Mouse (Mus musculus) hindbrain, embryonic 12.5 days (tissue): ENCODE results near the gene Ipmk. TPM values are rescaled to one million over a fixed set of nuclear protein-coding genes. Genes with fewer than 3 reads are reported as not detected.

Experiments
- ATAC-seq: fragments of 200-750 bp; cut with Nextera tagmentation; 2 replicates; pipeline ENCODE4 v1.8.0; 2017; ENCODE audit warnings: moderate TSS enrichment; ENCODE audit not compliant: low FRiP score
- H3K27ac ChIP-seq: fragments of 300-500 bp; sonication (generic); 2 replicates; pipeline ENCODE4 v1.5.1; 2016; ENCODE audit warnings: mild to moderate bottlenecking
- H3K27me3 ChIP-seq: fragments of 300-500 bp; sonication (generic); 2 replicates; pipeline ENCODE4 v1.6.1; 2016; ENCODE audit warnings: mild to moderate bottlenecking
- H3K36me3 ChIP-seq: fragments of 300-500 bp; sonication (generic); 2 replicates; pipeline ENCODE4 v1.6.1; 2016; ENCODE audit warnings: mild to moderate bottlenecking
- H3K4me1 ChIP-seq: fragments of 300-500 bp; sonication (generic); 2 replicates; pipeline ENCODE4 v1.6.1; 2016
- H3K4me2 ChIP-seq: fragments of 300-500 bp; sonication (generic); replicated peaks from 2 replicates; pipeline ENCODE4 v1.6.1; 2016; ENCODE audit warnings: mild to moderate bottlenecking
- H3K4me3 ChIP-seq: fragments of 300-500 bp; sonication (generic); 2 replicates; pipeline ENCODE4 v1.5.1; 2016; ENCODE audit warnings: mild to moderate bottlenecking
- H3K9ac ChIP-seq: fragments of 300-500 bp; sonication (generic); 2 replicates; pipeline ENCODE4 v1.6.1; 2016; ENCODE audit warnings: mild to moderate bottlenecking, moderate library complexity
- H3K9me3 ChIP-seq: fragments of 300-500 bp; sonication (generic); replicated peaks from 2 replicates; pipeline ENCODE4 v1.6.1; 2016; ENCODE audit warnings: mild to moderate bottlenecking
- WGBS: fragments of 180-500 bp; shearing (Covaris S2); methylation state at CpG from one replicate; pipeline ENCODE4 v1.1.7; 2016; 5-methylcytosine and 5-hydroxymethylcytosine counted together
- polyA plus RNA-seq: library from polyadenylated mRNA; unstranded; fragments of >200 nt; fragmentation: Nextera tagmentation; extraction: Ambion mirVana; gene quantifications from 2 replicates; pipeline ENCODE4 v1.2.1, GENCODE M21; 2016

Ipmk gene
- polyA plus RNA-seq = 23.4 and 24.8 TPM in 2 replicates

DNA sequence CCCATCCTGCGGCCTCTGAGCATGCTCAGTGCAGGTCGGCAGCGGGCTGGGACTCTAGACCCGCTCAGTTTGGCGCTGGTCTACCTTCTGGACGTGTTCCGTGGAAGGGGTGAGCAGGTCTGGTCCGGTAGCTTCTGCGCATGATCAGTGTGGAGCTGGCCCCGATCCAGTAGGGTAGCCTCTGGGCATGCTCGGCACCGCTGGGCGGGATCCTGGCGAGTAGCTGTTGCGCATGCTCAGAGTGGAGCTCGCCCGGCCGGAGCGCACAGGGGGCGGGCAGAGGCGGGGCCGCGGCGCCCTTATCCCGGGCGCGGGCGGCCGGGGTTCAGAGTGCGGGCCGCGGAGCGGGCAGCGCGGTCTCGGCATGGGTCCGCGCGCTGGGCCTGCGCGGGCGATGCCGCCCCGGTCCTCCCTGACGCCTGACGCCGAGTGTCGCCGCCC, at the start of gene Ipmk:
Gene Ipmk, plus strand, starts transcription at position 255 of the 441 bp plus-strand sequence.
- H3K9ac ChIP-seq = peak within 1 kb of the TSS; percentile 86
- H3K27ac ChIP-seq = peak within 1 kb of the TSS; percentile 89
- ATAC-seq = peak; percentile 92
- H3K36me3 ChIP-seq = no peaks in the 10 kb centered on the region
- peak within 1 kb of the TSS; percentile 67 for H3K4me3 ChIP-seq
- no peaks in the 10 kb centered on the region for H3K27me3 ChIP-seq
- no peaks in the 10 kb centered on the region for H3K9me3 ChIP-seq
- H3K4me1 ChIP-seq = peaks cover 38% of the 10 kb centered on the region
- H3K4me2 ChIP-seq = peak within 1 kb of the TSS; percentile 94
- under 1% methylated on average over 37 of the region's 49 CpGs for WGBS

DNA sequence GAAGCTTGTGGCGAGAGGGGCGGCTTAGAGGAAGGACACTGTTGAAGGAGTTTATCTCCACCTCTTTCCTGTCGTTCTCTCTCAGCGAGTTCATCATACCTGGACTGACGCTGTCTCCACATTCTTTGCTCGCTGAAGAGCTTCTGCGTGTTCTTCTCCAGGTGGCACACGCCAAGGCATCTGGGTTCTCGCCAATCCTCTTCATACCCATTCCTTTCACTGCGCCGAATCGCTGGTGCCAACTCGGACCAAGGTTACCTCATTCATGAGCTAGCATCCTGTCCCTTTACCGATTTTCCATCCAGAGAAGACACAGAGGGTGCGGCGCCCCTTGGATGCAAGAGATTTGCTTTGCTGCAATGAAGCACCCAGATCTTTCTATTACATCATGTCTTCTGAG, 47.4 kb upstream of the Ipmk start:
- Histone ChIP-seq H3K9ac (no peak overlapping the region), H3K4me2 (no peak overlapping the region), H3K4me1 (no peaks in the 10 kb centered on the region), H3K27me3 (no peaks in the 10 kb centered on the region), H3K27ac (no peak overlapping the region), H3K4me3 (no peak overlapping the region), H3K36me3 (no peaks in the 10 kb centered on the region), H3K9me3 (no peaks in the 10 kb centered on the region)
- no peak for ATAC-seq
- WGBS = 82% methylated on average over 16 of the region's 16 CpGs

DNA sequence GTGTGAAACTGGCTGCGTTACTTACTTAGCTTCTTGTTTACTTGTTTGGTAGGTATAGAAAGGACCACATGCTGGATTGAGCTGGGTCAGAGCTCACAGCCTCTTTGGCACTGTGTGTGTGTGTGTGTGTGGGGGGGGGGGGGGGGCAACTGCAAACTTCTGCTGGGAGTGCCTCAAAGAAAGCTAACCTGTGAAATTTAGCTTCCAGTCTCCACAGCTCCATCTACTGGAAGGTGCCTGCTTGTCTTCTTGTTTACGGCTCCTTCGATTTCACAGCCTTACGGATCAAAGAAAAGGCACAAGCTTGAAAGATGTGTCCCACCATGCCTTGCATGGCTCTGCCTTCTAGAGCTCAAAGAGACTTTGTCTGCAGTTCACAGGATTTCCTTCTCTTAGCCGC, 45.1 kb upstream of the Ipmk start:
- Histone ChIP-seq H3K36me3 (no peaks in the 10 kb centered on the region), H3K9me3 (no peaks in the 10 kb centered on the region), H3K27ac (no peak overlapping the region), H3K4me3 (no peak overlapping the region), H3K27me3 (no peaks in the 10 kb centered on the region), H3K4me1 (0 out of 2 replicates have a peak, but pooled peaks cover 2% of the 10 kb centered on the region), H3K4me2 (no peak overlapping the region), H3K9ac (no peak overlapping the region)
- WGBS = 34% methylated on average over 5 of the region's 5 CpGs
- no peak for ATAC-seq

DNA sequence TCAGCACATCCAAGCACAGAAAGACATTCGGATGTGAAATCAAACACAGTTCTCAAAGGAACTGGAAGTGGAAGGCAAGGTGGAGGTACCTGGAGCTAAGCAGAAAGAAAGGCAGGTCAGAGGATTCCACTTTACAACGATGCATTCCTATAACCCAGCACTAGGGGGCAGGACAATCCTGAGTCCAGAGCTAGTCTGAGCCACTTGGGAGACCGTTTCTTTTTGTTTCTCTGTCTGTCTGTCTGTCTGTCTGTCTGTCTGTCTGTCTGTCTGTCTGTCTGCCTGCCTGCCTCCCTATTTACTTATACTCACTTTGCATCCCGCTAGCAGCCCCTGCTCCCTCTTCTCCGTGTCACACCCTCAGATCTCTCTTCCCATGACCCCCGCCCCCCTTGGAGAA, 41.4 kb upstream of the Ipmk start:
- 0 out of 2 replicates have a peak, but pooled peaks cover 2% of the 10 kb centered on the region for H3K4me1 ChIP-seq
- peak overlapping the region; percentile 41 for H3K4me2 ChIP-seq
- no peak overlapping the region for H3K9ac ChIP-seq
- no peak overlapping the region for H3K27ac ChIP-seq
- no peak overlapping the region for H3K4me3 ChIP-seq
- no peak for ATAC-seq
- 27% methylated on average over 6 of the region's 6 CpGs for WGBS
- H3K9me3 ChIP-seq = no peaks in the 10 kb centered on the region; the same call in 1 of the 2 replicates
- no peaks in the 10 kb centered on the region for H3K36me3 ChIP-seq
- no peaks in the 10 kb centered on the region for H3K27me3 ChIP-seq

DNA sequence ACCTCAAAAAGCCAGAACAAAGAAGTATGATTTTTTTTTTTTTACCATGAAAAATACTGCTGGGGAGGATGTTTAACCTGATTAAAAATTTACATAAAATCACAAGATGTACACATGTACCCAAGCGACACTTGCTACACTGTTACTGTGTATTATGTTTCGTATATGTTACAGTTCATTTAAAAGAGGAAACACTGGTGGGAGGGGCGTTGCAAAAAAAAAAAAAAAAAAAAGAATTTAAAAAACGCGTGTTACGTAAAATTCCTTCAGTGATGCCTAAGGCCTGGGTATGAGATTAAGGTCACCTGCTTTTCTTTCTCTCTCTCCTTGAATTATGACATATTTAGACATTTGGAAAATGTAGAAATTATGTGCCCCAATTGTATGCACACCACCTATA, 40.8 kb upstream of the Ipmk start:
- H3K9me3 ChIP-seq = no peaks in the 10 kb centered on the region; the same call in 1 of the 2 replicates
- 0 out of 2 replicates have a peak, but pooled peaks cover 2% of the 10 kb centered on the region for H3K4me1 ChIP-seq
- H3K27ac ChIP-seq = no peak overlapping the region
- peak overlapping the region; percentile 41; the same call in 1 of the 2 replicates for H3K4me2 ChIP-seq
- H3K27me3 ChIP-seq = no peaks in the 10 kb centered on the region
- ATAC-seq = no peak
- no peaks in the 10 kb centered on the region for H3K36me3 ChIP-seq
- H3K4me3 ChIP-seq = no peak overlapping the region
- WGBS = 80% methylated on average over 6 of the region's 6 CpGs
- H3K9ac ChIP-seq = no peak overlapping the region

DNA sequence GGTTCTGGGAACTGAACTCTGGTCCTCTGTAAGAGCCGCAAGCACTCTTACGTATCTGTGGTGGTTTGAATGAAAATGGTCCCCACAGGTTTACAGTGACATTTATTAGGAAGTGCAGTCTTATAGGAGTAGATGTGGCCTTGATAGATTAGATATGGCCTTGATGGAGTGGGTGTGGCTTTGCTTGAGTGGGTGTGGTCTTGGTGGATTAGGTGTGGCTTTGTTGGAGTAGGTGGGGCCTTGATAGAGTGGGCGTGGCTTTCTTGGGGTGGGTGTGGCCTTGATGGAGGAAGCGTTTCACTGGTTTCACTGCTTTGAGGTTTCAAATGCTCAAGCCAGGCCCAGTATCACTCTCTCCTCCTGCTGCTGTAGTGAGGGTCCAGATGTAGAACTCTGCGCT, 39.4 kb upstream of the Ipmk start:
- Histone ChIP-seq H3K9me3 (no peaks in the 10 kb centered on the region; the same call in 1 of the 2 replicates), H3K27me3 (no peaks in the 10 kb centered on the region), H3K9ac (no peak overlapping the region), H3K36me3 (no peaks in the 10 kb centered on the region), H3K4me2 (no peak overlapping the region), H3K27ac (no peak overlapping the region), H3K4me1 (0 out of 2 replicates have a peak, but pooled peaks cover 2% of the 10 kb centered on the region), H3K4me3 (no peak overlapping the region)
- no peak for ATAC-seq
- 90% methylated on average over 5 of the region's 5 CpGs for WGBS

DNA sequence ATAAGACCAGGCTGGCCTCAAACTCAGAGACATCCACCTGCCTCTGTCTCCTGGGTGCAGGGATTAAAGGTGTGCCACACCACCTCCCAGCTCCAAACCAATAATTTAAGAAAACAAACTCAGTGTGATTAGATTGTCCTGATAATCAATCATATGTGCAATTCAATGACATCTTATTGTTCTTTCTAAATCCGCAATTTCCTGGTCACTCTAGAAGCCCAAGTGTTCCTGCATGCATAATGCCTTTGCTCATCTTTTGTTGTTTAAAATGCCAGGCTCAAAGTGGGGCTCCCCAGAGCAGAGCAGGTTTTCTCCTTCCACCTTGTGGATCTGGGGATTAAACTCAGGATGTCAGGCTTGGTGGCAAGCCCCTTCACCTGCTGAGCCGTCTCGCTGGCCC, 37.3 kb upstream of the Ipmk start:
- Histone ChIP-seq H3K27me3 (no peaks in the 10 kb centered on the region), H3K4me1 (0 out of 2 replicates have a peak, but pooled peaks cover 2% of the 10 kb centered on the region), H3K4me2 (no peak overlapping the region), H3K9ac (no peak overlapping the region), H3K27ac (no peak overlapping the region), H3K36me3 (no peaks in the 10 kb centered on the region), H3K9me3 (no peaks in the 10 kb centered on the region; the same call in 1 of the 2 replicates), H3K4me3 (no peak overlapping the region)
- ATAC-seq = no peak
- WGBS = 67% methylated on average over 3 of the region's 3 CpGs

DNA sequence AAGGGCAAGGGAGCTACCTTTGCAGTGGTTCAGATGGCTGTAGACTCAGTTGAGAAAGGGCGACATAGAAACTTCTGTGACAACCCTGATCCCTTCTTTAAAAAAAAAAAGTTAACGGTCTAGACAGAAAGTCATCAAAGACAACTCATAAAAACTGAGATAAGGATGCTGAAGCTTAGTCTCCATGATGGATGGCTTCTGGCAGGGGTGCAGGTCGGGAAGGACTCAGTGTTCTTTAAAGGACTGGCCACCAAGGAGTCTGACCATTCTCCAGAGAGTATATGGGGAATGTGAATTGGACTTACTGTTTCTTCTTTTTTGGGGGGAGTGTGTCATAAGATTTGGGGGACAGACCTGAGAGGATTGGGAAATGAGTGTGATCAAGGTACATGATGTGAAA, 33.0 kb upstream of the Ipmk start:
- no peak for ATAC-seq
- Histone ChIP-seq H3K4me3 (no peak overlapping the region), H3K4me1 (no peaks in the 10 kb centered on the region), H3K27ac (no peak overlapping the region), H3K36me3 (no peaks in the 10 kb centered on the region), H3K4me2 (no peak overlapping the region), H3K9me3 (no peaks in the 10 kb centered on the region), H3K27me3 (no peaks in the 10 kb centered on the region), H3K9ac (no peak overlapping the region)
- WGBS = 88% methylated on average over 3 of the region's 3 CpGs

DNA sequence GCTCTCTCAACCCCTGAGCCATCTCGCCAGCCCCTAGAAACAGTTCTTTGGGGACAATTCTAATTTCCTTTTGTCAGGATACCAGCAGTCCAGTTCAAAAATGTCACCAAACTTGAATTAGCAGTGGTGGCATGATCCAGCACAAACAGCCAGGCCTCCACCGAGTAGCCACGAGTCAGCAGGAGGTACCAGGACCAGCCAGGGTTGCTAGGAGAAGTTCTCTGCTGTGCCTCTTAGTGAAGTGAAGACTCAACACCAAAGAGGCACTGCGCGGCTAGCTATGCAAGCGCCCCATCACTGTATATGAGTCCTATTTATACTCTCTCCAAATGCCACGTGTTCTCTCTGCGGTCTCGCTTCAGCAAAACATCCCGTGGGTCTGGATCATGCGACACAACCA, 31.5 kb upstream of the Ipmk start:
- ATAC-seq = no peak
- H3K4me3 ChIP-seq = no peak overlapping the region
- H3K36me3 ChIP-seq = no peaks in the 10 kb centered on the region
- 73% methylated on average over 11 of the region's 11 CpGs for WGBS
- H3K9me3 ChIP-seq = no peaks in the 10 kb centered on the region
- no peak overlapping the region for H3K4me2 ChIP-seq
- no peaks in the 10 kb centered on the region for H3K27me3 ChIP-seq
- no peaks in the 10 kb centered on the region for H3K4me1 ChIP-seq
- H3K9ac ChIP-seq = no peak overlapping the region
- no peak overlapping the region for H3K27ac ChIP-seq

DNA sequence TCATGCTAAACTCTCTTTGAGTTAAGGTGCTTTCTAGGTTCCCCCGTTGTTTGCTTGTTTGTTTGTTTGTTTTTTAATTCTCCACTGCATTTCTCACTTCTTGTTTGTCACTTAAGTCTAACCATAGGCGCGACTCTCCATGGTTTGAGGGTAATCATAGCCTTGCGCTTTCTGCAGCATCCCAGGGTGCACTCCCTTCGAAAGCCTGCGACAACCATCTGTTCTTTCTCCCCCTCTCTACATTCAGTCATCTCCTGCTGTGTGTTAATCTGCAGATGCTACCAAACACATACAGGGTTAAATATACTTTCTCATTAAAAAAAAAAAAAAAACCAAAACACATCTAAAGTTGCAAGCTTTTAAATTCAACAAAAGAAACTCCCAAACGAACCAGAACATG, 31.1 kb upstream of the Ipmk start:
- no peak overlapping the region for H3K27ac ChIP-seq
- H3K9me3 ChIP-seq = no peaks in the 10 kb centered on the region
- no peaks in the 10 kb centered on the region for H3K27me3 ChIP-seq
- 64% methylated on average over 7 of the region's 7 CpGs for WGBS
- no peak overlapping the region for H3K4me2 ChIP-seq
- no peaks in the 10 kb centered on the region for H3K4me1 ChIP-seq
- no peaks in the 10 kb centered on the region for H3K36me3 ChIP-seq
- no peak overlapping the region for H3K4me3 ChIP-seq
- no peak overlapping the region for H3K9ac ChIP-seq
- ATAC-seq = no peak

DNA sequence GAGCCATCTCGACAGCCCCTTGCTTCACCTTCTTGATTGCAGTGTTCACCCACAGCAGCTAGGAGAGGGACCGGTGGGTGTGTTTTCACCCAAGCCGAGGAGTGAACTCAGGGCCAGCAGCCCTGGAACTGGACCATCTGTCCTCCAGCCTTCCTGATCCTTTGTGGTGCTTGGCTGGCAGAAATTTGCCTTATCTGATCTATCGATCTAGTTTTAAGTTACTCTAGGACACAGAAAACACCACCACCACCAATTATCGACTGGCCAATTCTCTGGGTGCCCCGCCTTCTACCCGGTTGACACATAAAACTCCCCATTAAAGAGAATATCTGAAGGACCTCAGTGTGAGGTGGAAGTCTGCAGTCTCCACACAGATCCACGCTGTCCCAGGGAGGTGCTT, 23.9 kb upstream of the Ipmk start:
- Histone ChIP-seq H3K9me3 (no peaks in the 10 kb centered on the region), H3K4me1 (no peaks in the 10 kb centered on the region), H3K4me2 (no peak overlapping the region), H3K36me3 (no peaks in the 10 kb centered on the region), H3K27me3 (no peaks in the 10 kb centered on the region), H3K9ac (no peak overlapping the region), H3K4me3 (no peak overlapping the region), H3K27ac (no peak overlapping the region)
- ATAC-seq = no peak
- 92% methylated on average over 8 of the region's 8 CpGs for WGBS

DNA sequence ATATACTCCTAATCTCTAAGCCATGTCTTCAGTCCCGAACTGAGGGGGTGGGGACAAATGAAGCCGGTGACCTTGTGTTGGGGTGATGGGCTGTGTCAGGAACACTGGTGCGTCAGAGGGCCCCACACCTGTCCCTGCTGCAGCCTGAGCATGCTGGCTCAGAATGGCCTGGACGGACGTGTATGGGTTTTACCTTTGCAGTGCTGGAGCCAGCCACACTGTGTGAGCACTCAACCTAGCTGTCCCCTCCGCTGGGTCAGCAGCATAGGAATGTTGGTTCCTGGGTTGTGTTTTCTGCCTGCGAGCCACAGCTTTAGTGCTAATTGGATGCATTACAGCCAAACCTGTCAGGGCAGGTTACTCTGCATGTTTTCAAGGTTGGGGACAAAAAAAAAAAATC, 21.4 kb upstream of the Ipmk start:
- Histone ChIP-seq H3K9me3 (no peaks in the 10 kb centered on the region), H3K4me3 (no peak overlapping the region), H3K27ac (no peak overlapping the region), H3K27me3 (no peaks in the 10 kb centered on the region), H3K4me2 (no peak overlapping the region), H3K9ac (no peak overlapping the region), H3K4me1 (no peaks in the 10 kb centered on the region), H3K36me3 (peaks cover 20% of the 10 kb centered on the region)
- ATAC-seq = no peak
- 79% methylated on average over 7 of the region's 7 CpGs for WGBS

DNA sequence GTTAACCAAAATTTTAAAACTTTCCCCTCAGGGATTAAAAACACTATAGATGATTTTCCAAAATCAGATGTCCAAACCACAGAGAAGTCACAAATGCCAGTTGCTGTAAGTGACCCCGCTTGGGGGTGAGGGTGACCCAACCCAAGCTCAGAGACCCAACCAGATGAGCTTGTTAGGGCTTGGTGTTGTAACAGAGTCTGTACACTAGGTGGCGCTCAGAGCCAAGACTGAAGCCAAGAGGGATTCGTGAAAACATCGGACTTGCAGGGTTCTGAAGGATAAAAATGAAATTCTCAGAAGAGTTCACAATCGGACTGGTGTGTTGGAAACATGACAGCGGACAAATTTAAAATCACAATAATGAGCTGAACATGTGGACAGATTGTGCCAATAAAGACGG, 20.8 kb upstream of the Ipmk start:
- Histone ChIP-seq H3K9me3 (no peaks in the 10 kb centered on the region), H3K9ac (no peak overlapping the region), H3K4me3 (no peak overlapping the region), H3K4me1 (no peaks in the 10 kb centered on the region), H3K27ac (no peak overlapping the region), H3K36me3 (peaks cover 20% of the 10 kb centered on the region), H3K27me3 (no peaks in the 10 kb centered on the region), H3K4me2 (no peak overlapping the region)
- 18% methylated on average over 7 of the region's 7 CpGs for WGBS
- no peak for ATAC-seq
